Mouse (Mus musculus) heart, postnatal 25 days (tissue): Measurements from ENCODE around the gene Pomgnt1. TPM values are rescaled to one million over a fixed set of nuclear protein-coding genes. Genes with fewer than 3 reads are reported as not detected.

Experiments
- DNase-seq: peaks from one replicate; pipeline ENCODE4 v3.0.0; 2022; ENCODE audit warnings: low spot score
- intact Hi-C: fragments of 180-260 bp; cut with DNase I; formaldehyde crosslinking; loops from one replicate; pipeline ENCODE4 v1.15.1; 2025
- total RNA-seq, 2 experiments: library from RNA; stranded (reverse); gene quantifications; 2 replicates each; pipeline ENCODE4 v1.2.3; 2021

Gene Pomgnt1
- total RNA-seq, 2 experiments from 2014 or later, result 61.8 to 62.7 TPM

GRCm38 (mm10) chr4:116167404-116167803 lies 43.8 kb downstream of the Pomgnt1 start, which contains the start of gene Tspan1:
TSS of gene Tspan1 (minus strand) at chr4:116167601.
- intact Hi-C loops, result loop anchor here (2.0 to 5.0 kb wide), 3 partner anchors 80 to 155 kb away; no protein-coding TSS in a partner anchor
- no peak for DNase-seq

- intact Hi-C loops, result loop anchor here (1.0 to 5.0 kb wide), 3 partner anchors 33 to 154 kb away; no protein-coding TSS in a partner anchor
- no peak for DNase-seq
These were observed 45.1 kb downstream of the Pomgnt1 start for GRCm38 (mm10) chr4:116168617-116169352.

GRCm38 (mm10) chr4:116169353-116169672 lies 45.7 kb downstream of the Pomgnt1 start:
- no peak for DNase-seq
- intact Hi-C loops, result loop anchor here (5.0 kb wide), 2 partner anchors 78 to 153 kb away; no protein-coding TSS in a partner anchor

- intact Hi-C loops, result loop anchor here (5.0 kb wide), 1 partner anchor 274 kb away; no protein-coding TSS in a partner anchor
- no peak for DNase-seq
These were observed 49.4 kb downstream of the Pomgnt1 start, which contains the start of the genes 1700042G07Rik and Gm49337 for GRCm38 (mm10) chr4:116173072-116173471. TSS of gene 1700042G07Rik (plus strand) at chr4:116173372. TSS of gene Gm49337 (plus strand) at chr4:116173384.

- intact Hi-C loops, result loop anchor here (5.0 kb wide), 1 partner anchor 274 kb away; no protein-coding TSS in a partner anchor
- no peak for DNase-seq
These were observed 50.1 kb downstream of the Pomgnt1 start for GRCm38 (mm10) chr4:116173752-116174151.

GRCm38 (mm10) chr4:116174466-116175116 lies 51.0 kb downstream of the Pomgnt1 start:
- intact Hi-C loops, result loop anchor here (5.0 kb wide), 1 partner anchor 273 kb away; no protein-coding TSS in a partner anchor
- DNase-seq, result no peak

- no peak for DNase-seq
- intact Hi-C loops, result no loop called here
These were observed 51.5 kb downstream of the Pomgnt1 start for GRCm38 (mm10) chr4:116175136-116175535.

GRCm38 (mm10) chr4:116175711-116176542 lies 52.3 kb downstream of the Pomgnt1 start:
- intact Hi-C loops, result loop anchor here (2.0 kb wide), 1 partner anchor 45 kb away; the partner anchor contains the start of gene Pik3r3
- no peak for DNase-seq

GRCm38 (mm10) chr4:116176543-116176988 lies 52.9 kb downstream of the Pomgnt1 start:
- peak; percentile 65 for DNase-seq
- intact Hi-C loops, result loop anchor here (2.0 kb wide), 1 partner anchor 44 kb away; the partner anchor contains the start of gene Pik3r3

- intact Hi-C loops, result loop anchor here (2.0 kb wide), 1 partner anchor 44 kb away; the partner anchor contains the start of gene Pik3r3
- DNase-seq, result peak; percentile 80
These were observed 53.5 kb downstream of the Pomgnt1 start for GRCm38 (mm10) chr4:116177140-116177539.

- no peak for DNase-seq
- intact Hi-C loops, result no loop called here
These were observed 58.4 kb downstream of the Pomgnt1 start for GRCm38 (mm10) chr4:116182079-116182478.

- intact Hi-C loops, result no loop called here
- DNase-seq, result peak; percentile 24
These were observed 59.1 kb downstream of the Pomgnt1 start for GRCm38 (mm10) chr4:116182745-116183144.

GRCm38 (mm10) chr4:116185083-116185482 lies 61.4 kb downstream of the Pomgnt1 start:
- DNase-seq, result no peak
- intact Hi-C loops, result no loop called here

- intact Hi-C loops, result no loop called here
- DNase-seq, result no peak
These were observed 68.7 kb downstream of the Pomgnt1 start for GRCm38 (mm10) chr4:116192286-116192835.

- DNase-seq, result no peak
- intact Hi-C loops, result no loop called here
These were observed 70.1 kb downstream of the Pomgnt1 start for GRCm38 (mm10) chr4:116193583-116194383.

- intact Hi-C loops, result no loop called here
- no peak for DNase-seq
These were observed 74.8 kb downstream of the Pomgnt1 start for GRCm38 (mm10) chr4:116198422-116198821.

- DNase-seq, result no peak
- intact Hi-C loops, result no loop called here
These were observed 80.8 kb downstream of the Pomgnt1 start for GRCm38 (mm10) chr4:116204422-116204821.

- DNase-seq, result no peak
- intact Hi-C loops, result no loop called here
These were observed 82.9 kb downstream of the Pomgnt1 start for GRCm38 (mm10) chr4:116206531-116206930.

- DNase-seq, result no peak
- intact Hi-C loops, result no loop called here
These were observed 85.3 kb downstream of the Pomgnt1 start for GRCm38 (mm10) chr4:116208891-116209290.
